Mouse (Mus musculus) liver, embryonic 12.5 days (tissue): ENCODE results near the gene Trafd1. TPM values are rescaled to one million over a fixed set of nuclear protein-coding genes. Genes with fewer than 3 reads are reported as not detected.
"Not testable (repeated sequence)": the region's sequence is repeated elsewhere in the genome, so short reads cannot be mapped to it uniquely, and the experiment has no call there.

Experiments used
- ATAC-seq: fragments of 200-750 bp; cut with Nextera tagmentation; 2 replicates; pipeline ENCODE4 v1.8.0; 2017; ENCODE audit warnings: moderate number of reproducible peaks, mild to moderate bottlenecking, moderate library complexity
- H3K27ac ChIP-seq: fragments of 300-500 bp; sonication (generic); 2 replicates; pipeline ENCODE4 v1.5.1; 2016; ENCODE audit warnings: mild to moderate bottlenecking
- H3K27me3 ChIP-seq: fragments of 300-500 bp; sonication (generic); replicated peaks from 2 replicates; pipeline ENCODE4 v1.6.1; 2016; ENCODE audit warnings: mild to moderate bottlenecking, moderate library complexity
- H3K36me3 ChIP-seq: fragments of 300-500 bp; sonication (generic); 2 replicates; pipeline ENCODE4 v1.6.1; 2016; ENCODE audit warnings: mild to moderate bottlenecking, moderate library complexity
- H3K4me1 ChIP-seq: fragments of 300-500 bp; sonication (generic); 2 replicates; pipeline ENCODE4 v1.6.1; 2016
- H3K4me2 ChIP-seq: fragments of 300-500 bp; sonication (generic); 2 replicates; pipeline ENCODE4 v1.6.1; 2016; ENCODE audit warnings: mild to moderate bottlenecking, moderate library complexity
- H3K4me3 ChIP-seq: fragments of 300-500 bp; sonication (generic); 2 replicates; pipeline ENCODE4 v1.5.1; 2016; ENCODE audit warnings: mild to moderate bottlenecking, moderate library complexity
- H3K9ac ChIP-seq: fragments of 300-500 bp; sonication (generic); 2 replicates; pipeline ENCODE4 v1.6.1; 2016; ENCODE audit warnings: mild to moderate bottlenecking, moderate library complexity
- H3K9me3 ChIP-seq: fragments of 300-500 bp; sonication (generic); replicated peaks from 2 replicates; pipeline ENCODE4 v1.6.1; 2016; ENCODE audit warnings: mild to moderate bottlenecking, moderate library complexity
- WGBS: fragments of 180-500 bp; shearing (Covaris S2); methylation state at CpG from one replicate; pipeline ENCODE4 v1.1.7; 2016; ENCODE audit not compliant: insufficient replicate concordance; 5-methylcytosine and 5-hydroxymethylcytosine counted together
- polyA plus RNA-seq: library from polyadenylated mRNA; unstranded; fragments of >200 nt; fragmentation: Nextera tagmentation; extraction: Ambion mirVana; gene quantifications from 2 replicates; pipeline ENCODE4 v1.2.1, GENCODE M21; 2016

The Trafd1 gene
- polyA plus RNA-seq, 1 experiment from 2014 or later, result 23.7 TPM

DNA sequence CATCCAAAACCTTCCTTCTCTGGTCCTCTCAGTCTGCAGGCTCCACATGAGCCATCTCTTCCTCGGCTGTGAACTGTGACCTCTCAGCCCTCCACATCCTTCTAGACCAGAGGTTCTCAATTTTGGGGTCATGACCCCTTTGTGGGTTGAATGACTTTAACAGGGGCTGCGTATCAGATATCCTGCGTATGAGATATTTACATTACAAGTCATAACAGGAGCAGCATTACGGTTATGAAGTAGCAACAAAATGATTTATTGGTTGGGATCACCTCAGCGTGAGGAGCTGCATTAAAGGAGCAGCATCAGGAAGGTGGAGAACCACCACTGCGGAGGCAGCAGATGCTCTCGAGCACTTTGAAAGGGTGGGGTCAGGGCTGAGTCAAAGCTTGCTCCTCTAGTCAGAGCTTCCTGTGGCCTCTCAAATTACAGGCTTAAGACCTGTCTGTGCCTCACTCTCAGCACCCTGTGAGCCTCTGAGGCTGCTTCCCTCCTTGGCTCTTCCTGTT, 44.4 kb downstream of the Trafd1 start:
- H3K27me3 ChIP-seq, result no peaks in the 10 kb centered on the region
- WGBS, result 50% methylated on average over 7 of the region's 7 CpGs
- H3K36me3 ChIP-seq, result peaks cover 99% of the 10 kb centered on the region
- H3K27ac ChIP-seq, result no peak overlapping the region
- H3K9ac ChIP-seq, result no peak overlapping the region
- H3K4me3 ChIP-seq, result no peak overlapping the region
- no peaks in the 10 kb centered on the region for H3K9me3 ChIP-seq
- peak; percentile 7; the same call in 1 of the 2 replicates for ATAC-seq
- no peaks in the 10 kb centered on the region; the same call in 1 of the 2 replicates for H3K4me1 ChIP-seq
- H3K4me2 ChIP-seq, result no peak overlapping the region

DNA sequence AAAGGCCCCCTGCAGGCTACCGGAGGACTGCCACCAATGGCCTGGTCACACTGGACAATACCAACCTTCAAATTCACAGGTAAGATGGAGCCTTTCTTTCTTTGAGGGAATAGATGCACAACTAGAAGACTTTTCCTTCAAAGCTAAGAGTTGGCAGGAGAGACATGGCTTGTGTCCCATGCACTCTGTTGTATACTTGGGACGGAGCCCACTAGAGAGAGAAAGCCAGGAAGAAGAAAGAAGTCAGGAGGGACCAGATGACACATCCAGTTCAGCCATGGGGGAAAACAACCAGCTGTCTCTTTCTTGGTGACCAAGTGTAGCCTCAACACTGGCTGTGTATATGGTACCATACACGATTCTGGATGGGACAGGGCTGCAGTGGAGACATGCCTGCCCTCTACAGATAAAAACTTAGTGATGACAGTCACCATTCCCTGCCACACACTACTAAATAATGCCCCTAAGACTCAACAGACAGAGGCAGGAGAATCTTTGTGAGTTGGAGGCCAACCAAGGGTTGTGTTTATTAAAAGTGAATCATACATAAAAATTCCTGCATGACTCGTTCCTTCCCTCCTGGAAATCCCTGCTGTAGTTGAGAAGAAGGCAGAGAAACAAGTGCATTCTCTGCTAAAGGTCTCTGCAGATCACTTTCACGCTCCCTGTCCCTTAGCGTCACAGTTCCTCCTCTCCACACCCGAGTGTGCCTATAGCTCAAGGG, 45.8 kb downstream of the Trafd1 start:
- 91% methylated on average over 7 of the region's 7 CpGs for WGBS
- Histone ChIP-seq H3K4me2 (no peak overlapping the region), H3K27ac (no peak overlapping the region), H3K9me3 (no peaks in the 10 kb centered on the region), H3K4me1 (no peaks in the 10 kb centered on the region; the same call in 1 of the 2 replicates), H3K27me3 (no peaks in the 10 kb centered on the region), H3K36me3 (peaks cover 99% of the 10 kb centered on the region), H3K4me3 (no peak overlapping the region), H3K9ac (no peak overlapping the region)
- no peak for ATAC-seq

DNA sequence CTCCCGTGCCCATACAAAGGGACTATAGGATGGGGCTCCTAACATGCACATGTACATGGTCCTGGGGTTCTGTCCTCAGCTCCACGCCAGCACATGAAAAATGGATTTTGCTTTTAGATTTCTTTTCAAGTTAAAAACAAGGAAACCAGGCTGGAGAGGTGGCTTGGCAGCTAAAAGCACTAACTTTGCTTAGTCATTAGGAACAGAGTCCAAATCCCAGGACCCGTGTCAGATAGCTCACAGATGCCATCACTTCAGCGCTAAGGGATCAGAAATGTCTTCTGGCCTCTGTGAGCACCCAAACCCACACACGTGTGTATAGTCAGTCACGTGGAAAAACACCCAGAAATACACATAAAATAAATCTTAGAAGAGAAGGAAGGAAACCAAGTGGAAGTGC, 48.7 kb downstream of the Trafd1 start:
- H3K4me1 ChIP-seq, result no peaks in the 10 kb centered on the region
- no peak overlapping the region for H3K4me3 ChIP-seq
- peaks cover 99% of the 10 kb centered on the region for H3K36me3 ChIP-seq
- ATAC-seq, result no peak
- no peaks in the 10 kb centered on the region for H3K9me3 ChIP-seq
- no peak overlapping the region for H3K27ac ChIP-seq
- WGBS, result 91% methylated on average over 6 of the region's 6 CpGs
- no peak overlapping the region for H3K4me2 ChIP-seq
- H3K27me3 ChIP-seq, result no peaks in the 10 kb centered on the region
- H3K9ac ChIP-seq, result no peak overlapping the region

DNA sequence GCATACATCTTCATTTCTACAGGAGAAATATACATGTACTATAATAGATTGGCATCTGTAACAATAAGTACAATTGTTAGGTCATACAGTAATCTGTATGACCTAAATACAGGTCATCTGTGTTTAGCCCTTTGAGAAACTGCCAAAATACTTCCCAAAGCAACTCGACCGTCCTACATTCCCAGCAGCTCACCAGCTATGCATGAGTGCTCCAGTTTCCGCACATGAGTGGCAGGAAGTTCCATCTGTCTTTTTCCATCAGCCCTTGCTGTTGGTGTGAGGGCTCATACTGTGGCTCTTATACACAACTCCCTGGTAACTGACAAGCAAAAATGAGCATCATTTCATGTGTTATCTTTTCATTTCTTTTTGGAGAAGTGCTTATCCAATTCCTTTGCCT, 49.4 kb downstream of the Trafd1 start:
- H3K4me1 ChIP-seq, result no peaks in the 10 kb centered on the region
- 85% methylated on average over 3 of the region's 3 CpGs for WGBS
- peaks cover 99% of the 10 kb centered on the region for H3K36me3 ChIP-seq

DNA sequence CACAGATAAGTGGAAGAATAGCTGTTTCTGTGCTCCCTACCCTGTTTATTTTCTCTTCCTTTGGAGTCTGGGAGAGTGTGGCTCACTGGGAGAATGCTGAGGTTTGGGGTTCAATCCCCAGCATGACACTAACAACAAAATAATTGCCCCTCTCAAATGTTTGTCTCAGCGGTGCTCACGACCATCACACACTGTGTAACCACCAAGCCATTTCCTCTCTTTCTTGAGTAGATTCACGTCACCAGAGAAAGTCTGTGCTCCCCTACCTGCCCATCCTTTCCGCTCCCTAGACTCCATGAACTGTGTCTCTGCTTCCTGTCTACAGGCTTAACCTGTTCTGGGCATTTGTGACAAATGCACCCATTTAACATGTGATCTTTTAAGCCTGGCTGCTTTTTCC, 50.0 kb downstream of the Trafd1 start:
- peaks cover 99% of the 10 kb centered on the region for H3K36me3 ChIP-seq

More for the DNA sequence above, 49.4 kb downstream of the Trafd1 start:
- Histone ChIP-seq H3K9me3 (no peaks in the 10 kb centered on the region), H3K9ac (no peak overlapping the region), H3K4me3 (no peak overlapping the region), H3K27me3 (no peaks in the 10 kb centered on the region), H3K27ac (no peak overlapping the region), H3K4me2 (no peak overlapping the region)
- no peak for ATAC-seq

DNA sequence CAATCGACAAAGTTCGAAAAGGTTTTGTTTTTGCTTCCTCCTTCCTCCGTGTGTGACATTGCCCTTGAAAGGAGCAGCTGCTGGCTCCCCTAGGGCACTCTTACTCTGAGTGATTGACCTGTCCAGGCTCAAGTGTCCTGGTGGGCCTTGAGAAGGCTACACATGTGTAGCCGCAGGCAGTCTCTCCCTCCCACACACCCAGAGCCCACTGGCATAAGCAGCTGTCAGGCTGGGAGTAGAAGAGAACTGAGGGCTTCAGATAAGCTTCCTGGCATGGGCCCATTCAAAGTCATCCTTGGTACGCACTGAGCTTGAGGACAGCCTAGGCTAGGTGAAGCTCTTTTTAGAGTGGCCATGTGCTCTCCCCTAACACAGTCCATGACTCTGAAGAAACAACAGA, 51.0 kb downstream of the Trafd1 start:
- H3K4me1 ChIP-seq, result no peaks in the 10 kb centered on the region
- no peaks in the 10 kb centered on the region for H3K9me3 ChIP-seq
- no peak overlapping the region for H3K4me3 ChIP-seq
- no peak overlapping the region for H3K4me2 ChIP-seq
- no peak overlapping the region for H3K27ac ChIP-seq
- peaks cover 96% of the 10 kb centered on the region for H3K36me3 ChIP-seq
- no peaks in the 10 kb centered on the region for H3K27me3 ChIP-seq
- no peak for ATAC-seq
- WGBS, result 84% methylated on average over 5 of the region's 5 CpGs
- H3K9ac ChIP-seq, result no peak overlapping the region

More for the DNA sequence above, 50.0 kb downstream of the Trafd1 start:
- H3K4me1 ChIP-seq, result no peaks in the 10 kb centered on the region
- H3K27ac ChIP-seq, result no peak overlapping the region
- H3K9me3 ChIP-seq, result no peaks in the 10 kb centered on the region
- H3K27me3 ChIP-seq, result no peaks in the 10 kb centered on the region
- ATAC-seq, result no peak
- no peak overlapping the region for H3K4me3 ChIP-seq
- WGBS, result 87% methylated on average over 4 of the region's 4 CpGs
- H3K4me2 ChIP-seq, result no peak overlapping the region
- H3K9ac ChIP-seq, result no peak overlapping the region

DNA sequence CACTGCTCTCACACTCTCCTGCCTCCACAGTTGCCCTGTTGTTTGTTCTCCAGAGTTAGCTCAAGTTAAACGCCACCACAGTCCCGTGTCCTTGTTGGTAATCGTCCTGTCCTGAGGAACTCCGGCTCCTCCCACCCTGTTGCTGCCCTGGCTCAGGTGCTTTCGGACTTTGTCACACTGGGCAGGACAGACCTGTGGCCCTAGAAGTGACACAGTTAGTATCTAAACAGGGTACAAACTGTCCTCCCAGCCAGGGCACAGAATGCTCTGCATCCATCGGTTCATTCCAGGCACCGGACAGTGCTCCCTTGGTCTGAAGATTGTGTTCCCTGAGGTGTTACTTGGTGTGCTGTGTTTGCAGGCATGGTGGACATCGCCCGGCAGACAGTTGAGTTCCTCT, 51.5 kb downstream of the Trafd1 start:
- Histone ChIP-seq H3K9ac (no peak overlapping the region), H3K9me3 (no peaks in the 10 kb centered on the region), H3K4me1 (no peaks in the 10 kb centered on the region), H3K27me3 (no peaks in the 10 kb centered on the region), H3K27ac (no peak overlapping the region), H3K4me3 (no peak overlapping the region), H3K36me3 (peaks cover 96% of the 10 kb centered on the region), H3K4me2 (no peak overlapping the region)
- no peak for ATAC-seq
- WGBS, result 91% methylated on average over 9 of the region's 9 CpGs

DNA sequence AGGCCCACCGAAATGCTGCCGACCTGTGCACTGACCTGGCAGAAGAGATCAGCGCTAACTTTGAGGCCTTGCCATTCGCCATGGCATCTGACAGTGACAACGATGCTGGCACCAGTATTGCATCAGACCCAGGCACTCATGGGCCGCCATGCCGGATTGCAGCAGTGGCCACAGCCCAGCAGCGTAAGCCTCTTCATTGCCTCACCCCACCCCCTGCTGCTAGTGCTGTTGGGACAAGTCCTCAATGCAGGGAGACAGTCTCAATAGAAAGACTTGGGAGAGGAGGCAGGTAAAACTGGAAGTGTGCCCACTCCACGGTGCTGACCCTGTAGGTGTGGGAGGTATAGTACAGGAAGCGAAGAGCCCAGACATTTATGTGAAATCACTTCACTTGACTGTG, 53.7 kb downstream of the Trafd1 start:
- H3K4me1 ChIP-seq, result no peaks in the 10 kb centered on the region
- no peaks in the 10 kb centered on the region for H3K9me3 ChIP-seq
- H3K27ac ChIP-seq, result no peak overlapping the region
- H3K36me3 ChIP-seq, result peaks cover 95% of the 10 kb centered on the region
- no peak overlapping the region for H3K9ac ChIP-seq
- WGBS, result 94% methylated on average over 10 of the region's 10 CpGs
- no peak overlapping the region for H3K4me2 ChIP-seq
- no peak overlapping the region for H3K4me3 ChIP-seq
- no peak for ATAC-seq
- H3K27me3 ChIP-seq, result no peaks in the 10 kb centered on the region

DNA sequence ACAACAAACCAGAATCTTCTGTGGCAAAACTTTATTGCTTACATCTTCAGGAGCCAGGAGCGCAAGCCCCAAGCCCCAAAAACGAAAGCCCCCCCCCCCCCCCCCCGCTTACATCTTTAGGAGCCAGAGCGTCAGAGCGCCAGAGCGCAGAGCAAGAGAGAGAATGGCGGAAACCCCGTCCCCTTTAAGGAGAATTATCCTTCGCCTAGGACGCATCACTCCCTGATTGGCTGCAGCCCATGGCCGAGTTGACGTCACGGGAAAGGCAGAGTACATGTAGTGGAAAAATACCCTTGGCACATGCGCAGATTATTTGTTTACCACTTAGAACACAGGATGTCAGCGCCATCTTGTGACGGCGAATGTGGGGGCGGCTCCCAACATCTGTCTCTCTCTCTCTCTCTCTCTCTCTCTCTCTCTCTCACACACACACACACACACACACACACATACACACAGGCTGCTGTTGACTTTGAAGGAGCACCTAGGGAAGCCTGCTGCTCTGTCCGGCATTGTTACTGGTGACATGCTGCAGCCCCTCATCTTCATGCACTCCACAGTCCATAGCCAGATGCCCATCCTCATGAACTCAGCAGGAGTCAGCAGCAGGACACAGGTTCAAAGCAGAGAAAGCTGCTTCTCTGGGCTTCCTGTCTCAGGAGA, 55.1 kb downstream of the Trafd1 start:
- ATAC-seq, result peak; percentile 58; the same call in 1 of the 2 replicates
- Histone ChIP-seq H3K9ac (peak overlapping the region; percentile 55), H3K27ac (peak overlapping the region; percentile 82), H3K4me2 (peak overlapping the region; percentile 55), H3K36me3 (peaks cover 95% of the 10 kb centered on the region), H3K4me3 (peak overlapping the region; percentile 41)
- H3K27me3 ChIP-seq, H3K4me1 ChIP-seq, H3K9me3 ChIP-seq: not testable (repeated sequence)
- WGBS, result 76% methylated on average over 16 of the region's 19 CpGs

DNA sequence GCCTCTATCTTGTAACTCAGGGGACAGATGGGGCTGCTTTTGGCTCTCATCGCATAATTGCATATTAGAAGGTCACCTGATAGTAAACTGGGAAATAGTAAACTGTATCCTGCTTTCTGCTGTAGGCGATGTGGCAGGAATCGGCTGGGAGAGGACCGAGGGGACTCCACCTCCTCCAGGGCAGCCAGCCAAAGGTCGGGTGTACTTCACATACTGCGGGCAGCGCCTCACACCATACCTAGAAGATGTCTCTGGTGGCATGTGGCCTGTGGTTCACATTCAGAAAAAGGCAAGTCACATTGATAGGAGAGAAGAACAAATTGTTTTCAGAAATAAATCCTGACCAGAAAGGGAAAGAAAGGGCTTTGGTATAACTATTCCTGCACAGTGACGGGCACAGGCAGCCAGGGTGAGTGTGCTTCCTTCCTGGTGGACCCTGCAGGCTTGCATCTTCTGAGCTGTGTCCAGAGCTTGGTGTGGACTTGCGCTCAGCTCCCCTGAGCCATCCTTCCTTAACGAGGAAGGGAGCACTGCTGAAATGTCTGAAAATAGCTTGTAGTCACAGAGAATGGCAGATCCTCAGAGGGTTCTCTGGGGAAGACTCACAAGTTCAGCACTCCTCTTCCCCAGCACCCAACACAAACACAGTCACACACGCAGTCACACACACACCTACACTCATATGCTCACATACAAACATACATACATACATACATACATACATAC, 55.9 kb downstream of the Trafd1 start:
- Histone ChIP-seq H3K27ac (peak overlapping the region; percentile 73), H3K4me3 (peak overlapping the region; percentile 41), H3K4me2 (peak overlapping the region; percentile 55), H3K9ac (peak overlapping the region; percentile 55), H3K4me1 (no peaks in the 10 kb centered on the region), H3K9me3 (no peaks in the 10 kb centered on the region), H3K27me3 (no peaks in the 10 kb centered on the region), H3K36me3 (peaks cover 95% of the 10 kb centered on the region)
- ATAC-seq, result peak; percentile 43; the same call in 1 of the 2 replicates
- 82% methylated on average over 11 of the region's 11 CpGs for WGBS

DNA sequence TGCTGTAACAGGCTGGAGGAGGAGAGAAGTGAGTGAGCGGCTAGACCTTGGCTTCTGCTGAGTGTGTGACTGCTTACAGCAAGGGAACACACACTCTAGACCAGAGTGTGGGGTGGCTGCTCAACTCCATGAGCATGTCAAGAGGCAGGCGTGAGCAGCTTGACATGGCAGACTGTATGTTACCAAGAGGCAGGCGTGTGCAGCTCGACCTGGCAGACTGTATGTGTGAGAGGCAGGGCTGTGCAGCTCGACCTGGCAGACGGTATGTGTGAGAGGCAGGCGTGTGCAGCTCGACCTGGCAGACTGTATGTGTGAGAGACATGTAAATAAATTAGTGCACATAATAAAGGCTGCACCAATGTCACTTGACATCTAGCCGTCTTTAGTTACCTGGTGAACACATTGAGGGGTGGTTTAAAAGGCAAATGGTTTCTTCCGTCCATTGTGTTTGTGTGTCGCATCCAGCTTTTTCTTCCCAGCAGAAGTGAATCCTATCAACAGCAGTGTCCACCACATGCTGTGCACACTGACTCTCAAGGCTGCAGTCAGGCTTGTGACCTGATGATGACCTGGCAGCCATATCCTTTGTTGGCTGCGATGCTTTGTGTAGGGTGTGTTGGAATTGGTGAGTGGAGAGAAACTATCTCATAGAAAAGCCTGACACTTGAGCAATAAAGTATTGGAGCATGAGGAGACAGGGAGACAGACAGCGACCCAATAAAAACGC, 59.2 kb downstream of the Trafd1 start:
- no peak overlapping the region for H3K9ac ChIP-seq
- H3K4me1 ChIP-seq, result no peaks in the 10 kb centered on the region
- no peaks in the 10 kb centered on the region for H3K27me3 ChIP-seq
- no peak overlapping the region for H3K4me3 ChIP-seq
- no peak for ATAC-seq
- no peak overlapping the region for H3K27ac ChIP-seq
- no peaks in the 10 kb centered on the region for H3K9me3 ChIP-seq
- H3K4me2 ChIP-seq, result no peak overlapping the region
- WGBS, result 92% methylated on average over 14 of the region's 14 CpGs
- H3K36me3 ChIP-seq, result peaks cover 95% of the 10 kb centered on the region
